Mouse (Mus musculus) gastrocnemius, adult 18-20 months (tissue): ENCODE measurements around the gene Sarm1. TPM values are rescaled to one million over a fixed set of nuclear protein-coding genes. Genes with fewer than 3 reads are reported as not detected.

Experiments
- DNase-seq: peaks from one replicate; pipeline ENCODE4 v3.0.0; 2021; ENCODE audit warnings: low spot score
- total RNA-seq, 2 experiments: library from RNA; stranded (reverse); gene quantifications; 2 replicates each; pipeline ENCODE4 v1.2.3; 2021

The Sarm1 gene
- total RNA-seq, 2 experiments from 2014 or later = 0.43 to 0.82 TPM

DNA sequence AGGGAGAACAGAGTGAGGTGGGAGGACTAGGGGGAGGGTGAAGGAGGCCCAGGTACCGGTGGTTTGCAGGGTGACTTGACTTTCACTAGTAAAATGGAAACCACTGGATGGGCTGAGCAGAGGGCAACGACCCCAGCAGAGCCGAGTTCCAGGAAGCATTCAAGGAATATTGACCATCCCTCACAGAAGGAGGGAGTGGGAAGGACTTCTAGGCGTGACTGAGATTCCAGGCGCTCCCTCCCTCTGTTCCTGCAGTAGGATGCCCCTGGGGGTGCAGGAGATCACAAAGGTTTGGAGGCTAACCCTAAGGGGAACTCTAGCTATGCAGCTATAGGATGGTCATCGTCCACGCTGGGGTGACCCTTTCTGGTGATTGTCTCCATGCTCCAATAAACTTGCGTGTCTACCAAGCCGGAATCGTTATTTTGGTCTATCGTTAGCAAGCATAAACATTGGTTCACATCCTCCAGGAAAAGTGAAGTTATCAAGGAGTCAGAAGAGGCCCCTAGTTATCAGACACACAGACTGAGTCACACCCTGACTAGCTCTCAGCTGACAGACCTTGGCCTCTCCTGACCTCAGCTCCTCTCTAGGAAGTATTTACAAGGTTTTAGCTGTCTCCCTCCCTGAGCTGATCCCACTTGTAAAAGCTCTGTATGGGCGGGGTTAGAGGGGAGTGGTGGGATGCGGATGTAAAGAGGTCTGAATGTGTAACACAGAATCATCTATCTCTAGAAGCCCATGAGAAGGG lies 34.1 kb downstream of the Sarm1 start:
- DNase-seq = no peak

DNA sequence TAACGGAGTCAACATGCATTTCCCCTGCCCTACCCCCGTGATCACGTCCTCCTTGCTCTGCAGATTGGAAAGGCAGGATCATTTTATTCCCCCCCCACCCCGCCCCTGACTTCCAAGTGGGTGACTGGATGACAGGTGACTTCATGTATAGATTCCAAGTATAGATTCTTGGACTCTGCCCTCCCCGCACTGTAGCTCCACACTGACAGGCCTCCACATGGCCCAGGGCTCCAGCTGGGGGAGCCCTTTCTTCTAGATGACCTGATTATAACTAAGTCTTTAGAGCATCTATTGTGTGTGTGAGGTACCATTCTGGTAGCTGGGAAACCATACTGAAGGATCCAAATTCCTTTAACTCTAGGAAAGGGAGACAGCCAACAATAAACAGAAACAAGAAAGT lies 34.9 kb downstream of the Sarm1 start:
- DNase-seq = no peak

DNA sequence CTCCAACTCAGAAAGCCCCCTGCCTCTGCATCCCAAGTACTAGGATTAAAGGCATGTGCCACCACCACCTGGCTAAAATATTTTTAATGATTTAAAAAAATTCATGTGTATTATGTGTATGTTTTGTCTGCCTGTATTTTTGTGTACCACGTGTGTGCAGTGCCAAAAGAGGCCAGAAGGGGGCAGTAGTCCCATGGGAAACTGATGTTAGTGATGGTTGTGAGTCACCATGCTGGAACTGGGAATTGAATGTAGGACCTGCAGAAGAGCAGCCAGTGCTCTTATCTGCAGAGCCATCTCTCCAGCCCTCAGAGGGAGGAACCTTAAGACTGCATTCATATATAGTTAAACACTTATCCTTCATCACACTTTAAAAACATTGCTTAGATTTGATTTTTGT lies 35.7 kb downstream of the Sarm1 start:
- DNase-seq = no peak

DNA sequence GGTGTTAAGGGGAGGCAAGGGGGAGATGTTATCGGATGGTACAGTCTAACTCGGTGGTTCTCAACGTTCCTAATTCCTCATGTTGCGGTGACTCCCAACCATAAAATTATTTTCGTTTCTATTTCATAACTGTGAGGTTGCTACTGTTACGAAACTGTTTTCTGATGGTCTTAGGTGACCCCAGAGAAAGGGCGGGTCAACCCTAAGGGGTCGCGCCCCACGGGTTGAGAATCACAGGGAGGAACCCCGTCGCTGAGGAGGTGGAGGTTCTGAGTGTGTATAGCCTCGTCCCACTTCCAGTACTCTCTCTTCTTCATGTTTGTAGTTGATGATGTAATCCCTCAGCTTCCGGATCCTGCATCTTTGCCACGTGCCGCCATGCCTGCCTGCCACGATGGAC lies 38.8 kb downstream of the Sarm1 start:
- DNase-seq = no peak

DNA sequence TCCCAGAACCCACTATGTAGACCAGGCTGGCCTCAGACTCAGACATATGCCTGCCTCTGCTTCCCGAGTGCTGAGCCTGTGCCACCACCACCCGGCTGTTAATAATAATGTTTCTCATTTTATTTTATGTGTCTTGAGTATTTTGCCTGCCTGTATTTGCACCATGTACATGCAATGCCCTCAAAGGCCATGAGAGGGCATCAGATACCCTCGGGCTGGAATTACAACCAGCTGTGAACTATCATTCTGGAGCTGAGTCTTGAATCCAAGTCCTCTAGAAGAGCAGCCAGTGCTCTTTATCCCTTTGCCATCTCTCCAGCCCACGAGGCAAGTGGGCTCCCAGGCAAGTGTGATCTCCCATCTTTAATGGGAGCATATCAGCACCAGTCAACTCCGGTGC lies 42.2 kb downstream of the Sarm1 start:
- peak; percentile 26 for DNase-seq

DNA sequence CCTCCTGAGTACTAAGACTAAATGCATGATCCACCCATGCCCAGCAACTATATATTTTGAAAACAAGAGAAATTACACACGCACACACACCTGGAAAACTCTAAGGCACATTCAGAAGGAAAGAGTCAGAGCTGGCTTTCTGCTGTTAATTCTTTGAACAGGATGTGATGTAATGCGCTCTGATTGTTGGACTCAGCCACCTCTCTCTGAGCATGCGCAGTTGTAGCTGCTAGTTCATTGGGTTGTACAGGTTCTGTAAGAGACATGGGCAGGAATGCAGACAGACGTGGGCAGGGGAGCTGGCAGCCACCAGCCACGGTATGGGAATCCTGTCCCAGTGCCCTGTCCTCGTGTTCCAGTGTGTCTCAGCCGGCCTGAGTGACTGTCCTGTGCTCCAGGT lies 43.3 kb downstream of the Sarm1 start:
- no peak for DNase-seq

DNA sequence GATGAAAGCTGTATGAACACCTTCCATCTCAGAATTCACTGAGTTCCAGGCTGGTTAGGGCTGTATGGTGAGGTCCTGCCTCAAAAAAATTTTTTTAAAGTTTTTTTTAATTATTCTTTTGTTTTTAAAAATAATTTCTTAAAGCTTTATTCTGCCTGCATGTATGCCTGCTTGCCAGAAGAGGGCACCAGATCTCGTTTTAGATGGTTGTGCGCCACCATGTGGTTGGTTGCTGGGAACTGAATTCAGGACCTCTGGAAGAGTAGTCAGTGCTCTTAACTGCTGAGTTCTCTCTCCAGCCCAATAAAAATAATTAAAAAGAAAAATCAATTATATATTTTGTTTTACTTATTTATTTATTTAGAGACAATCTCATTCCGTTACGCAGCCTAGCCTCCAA lies 43.9 kb downstream of the Sarm1 start:
- DNase-seq = peak; percentile 50

DNA sequence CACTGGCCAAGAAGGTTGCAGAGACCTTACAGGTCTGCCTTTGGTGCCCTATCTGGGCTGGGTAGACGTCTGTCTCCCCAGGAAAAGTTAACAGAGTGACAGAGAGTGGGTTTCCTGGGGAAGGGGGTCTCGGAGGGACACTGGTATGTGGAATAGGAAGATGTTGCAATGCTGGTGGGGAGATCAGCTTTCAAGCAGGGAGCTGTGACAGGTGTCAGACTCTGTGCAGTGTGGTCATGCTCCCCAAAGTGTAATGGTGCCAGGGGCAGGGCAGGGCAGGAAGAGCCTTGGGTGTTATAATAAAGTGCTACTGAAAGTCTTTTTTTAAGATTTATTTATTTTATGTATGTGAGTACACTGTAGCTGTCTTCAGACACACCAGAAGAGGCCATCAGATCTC lies 47.2 kb downstream of the Sarm1 start:
- no peak for DNase-seq

DNA sequence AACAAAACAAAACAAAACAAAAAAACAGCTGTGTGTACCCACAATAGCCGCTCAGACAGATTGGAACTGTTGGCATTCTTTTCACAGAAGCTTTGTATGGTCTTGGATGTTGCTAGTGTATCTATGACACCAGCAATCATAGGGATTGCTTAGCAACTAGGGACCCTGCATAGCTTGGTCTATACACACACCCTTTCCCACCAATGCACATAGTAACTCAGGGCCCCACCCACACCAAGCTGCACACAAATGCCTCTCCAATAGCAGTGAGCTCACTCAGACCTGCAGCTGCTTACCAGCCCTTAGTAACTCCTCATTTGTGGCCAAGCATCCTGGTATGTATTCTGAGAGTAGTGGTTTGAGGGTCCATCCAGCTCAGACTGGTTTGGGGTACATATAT lies 49.3 kb downstream of the Sarm1 start:
- DNase-seq = no peak

DNA sequence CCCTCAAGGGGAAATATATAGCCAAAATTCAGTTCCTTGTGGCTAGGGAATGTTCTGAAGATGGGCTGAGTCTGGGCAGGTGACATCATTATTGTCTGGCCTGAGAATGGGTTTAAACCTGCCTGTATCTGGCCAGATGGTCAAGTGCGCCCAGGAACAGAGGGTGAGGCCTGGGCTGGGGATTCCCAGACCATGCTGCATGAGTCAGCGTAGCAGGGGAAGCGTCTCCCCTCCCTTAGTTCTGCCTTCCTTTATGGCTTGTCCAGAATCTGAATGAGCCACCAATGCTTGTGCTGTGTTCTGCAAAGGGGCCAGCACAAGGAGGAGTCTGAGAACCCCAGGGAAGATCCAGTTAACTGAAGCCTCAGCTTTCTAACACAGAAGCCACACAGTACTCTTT lies 50.4 kb downstream of the Sarm1 start:
- no peak for DNase-seq

DNA sequence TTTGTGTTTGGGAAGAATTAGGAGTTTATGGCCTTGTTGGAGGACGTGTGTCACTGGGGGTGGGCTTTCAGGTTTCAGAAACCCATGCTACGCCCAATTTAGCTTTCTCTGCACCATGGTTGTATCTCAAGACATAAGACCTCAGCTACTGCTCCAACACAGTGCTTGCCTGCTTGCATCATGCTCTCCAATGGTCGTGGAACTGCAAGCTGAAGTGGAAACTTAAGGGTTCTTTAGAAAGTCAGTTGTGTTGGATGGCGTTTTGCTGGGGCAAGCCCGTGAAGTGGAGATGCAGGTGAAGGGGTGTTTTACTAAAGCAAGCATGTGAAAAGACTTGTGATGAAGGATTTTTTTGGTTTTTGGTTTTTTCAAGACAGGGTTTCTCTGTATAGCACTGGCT lies 54.4 kb downstream of the Sarm1 start:
- no peak for DNase-seq

DNA sequence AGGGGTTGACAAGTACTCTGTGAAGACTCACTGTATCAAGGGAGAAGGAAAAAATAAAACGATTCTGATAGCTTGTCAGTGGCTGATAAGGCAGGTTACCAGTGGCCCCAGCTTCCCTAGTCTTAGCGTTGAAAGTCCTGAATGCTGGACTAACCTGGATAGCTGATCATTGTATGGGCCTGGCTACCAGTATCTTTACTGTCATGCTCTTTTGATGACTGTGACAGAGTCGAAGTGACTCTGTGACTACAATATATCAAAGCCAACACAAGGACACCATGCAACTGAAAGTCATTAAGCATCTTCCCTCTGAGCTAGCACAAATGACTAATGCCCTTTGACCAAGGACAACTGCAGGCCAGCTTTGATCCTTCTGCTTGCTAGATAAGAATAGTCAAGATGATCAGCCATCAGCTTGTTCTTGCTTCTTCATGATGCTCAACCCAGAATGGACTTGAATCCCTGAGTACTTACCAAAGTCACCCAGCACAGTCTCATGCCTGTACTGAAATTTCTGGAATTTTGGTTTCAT lies 59.1 kb downstream of the Sarm1 start:
- no peak for DNase-seq

DNA sequence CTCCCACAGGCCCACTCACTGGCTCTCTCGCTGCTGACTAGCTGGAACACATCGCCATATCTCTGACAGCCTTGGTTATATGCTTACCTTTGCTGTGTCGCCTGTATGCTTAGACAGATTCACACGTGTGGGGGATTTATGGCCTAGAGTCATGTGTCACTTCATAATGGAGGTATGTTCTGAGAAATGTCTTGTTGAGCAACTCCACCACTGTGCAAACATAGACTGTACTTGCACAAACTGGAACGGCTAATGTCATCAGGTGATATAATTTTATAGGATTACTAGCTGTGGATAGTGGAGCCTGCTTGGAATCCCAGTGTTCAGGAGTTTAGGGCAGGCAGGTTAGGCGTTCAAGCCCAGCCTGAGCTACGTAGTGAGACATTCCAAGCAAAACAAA lies 60.4 kb downstream of the Sarm1 start:
- DNase-seq = no peak

DNA sequence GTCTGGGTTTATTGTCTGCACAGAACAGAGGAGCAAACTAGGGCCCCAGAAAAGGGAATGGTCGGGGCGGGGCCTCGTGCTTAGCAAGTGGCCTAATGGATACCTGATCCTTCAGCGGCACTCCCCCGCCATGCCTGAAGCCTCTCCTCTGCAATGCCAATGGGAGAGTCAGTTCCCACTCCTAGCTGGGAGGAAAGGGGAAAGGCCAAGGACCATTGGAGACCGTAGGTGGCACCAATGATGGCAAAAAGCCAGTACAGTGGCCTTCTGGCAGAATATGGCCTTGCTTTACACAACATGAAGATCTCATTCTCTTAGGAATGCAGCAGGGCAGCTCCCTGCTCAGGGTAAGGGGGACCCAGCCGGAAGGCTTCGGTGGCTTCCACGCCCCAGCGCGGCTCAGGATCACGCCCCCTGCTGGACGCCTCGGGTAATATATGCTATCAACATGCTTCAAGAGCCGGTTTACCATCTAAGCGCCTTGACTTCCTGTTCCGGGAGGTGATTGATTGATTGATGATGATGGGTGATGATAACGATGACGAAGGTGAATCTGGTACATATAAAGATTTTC lies 61.7 kb downstream of the Sarm1 start:
- no peak for DNase-seq

DNA sequence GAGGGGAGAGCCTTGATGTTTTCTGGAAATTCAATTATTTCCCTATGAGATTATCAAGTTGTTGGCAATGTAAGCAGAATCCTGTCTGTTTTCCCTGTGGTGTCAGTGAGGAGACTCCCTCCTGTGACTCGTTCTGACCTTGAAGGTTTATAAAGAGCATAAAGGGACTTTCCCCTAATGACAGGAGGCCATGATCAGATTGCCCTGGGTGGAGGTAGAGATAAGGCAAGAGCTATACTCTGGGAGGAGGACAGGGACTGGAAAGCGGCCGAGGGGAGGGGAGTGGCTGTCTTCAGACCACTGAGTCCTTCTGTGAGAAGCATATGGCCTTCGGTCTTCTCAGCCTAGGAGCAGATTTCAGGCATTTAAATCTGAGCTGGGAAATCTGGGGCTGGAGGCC lies 63.5 kb downstream of the Sarm1 start:
- DNase-seq = no peak

DNA sequence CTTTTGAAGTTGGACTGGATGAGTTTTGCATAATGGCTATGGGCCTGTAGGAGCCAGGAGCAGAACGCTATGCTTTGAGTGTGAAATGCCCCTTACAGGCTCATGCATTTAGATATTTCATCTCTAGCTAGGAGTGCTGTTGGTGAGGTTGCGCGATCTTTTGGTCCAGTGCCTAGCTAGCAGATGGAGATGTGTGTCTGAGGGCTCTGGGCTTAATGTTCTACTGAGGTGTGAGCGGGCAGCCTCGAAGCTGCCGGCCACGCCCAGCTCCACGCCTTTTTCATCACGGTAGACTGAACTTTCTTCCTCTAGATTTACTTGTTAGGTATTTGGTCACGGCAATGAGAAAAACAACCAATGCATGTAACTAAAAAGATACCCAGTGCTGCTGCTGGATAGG lies 66.4 kb downstream of the Sarm1 start:
- no peak for DNase-seq

DNA sequence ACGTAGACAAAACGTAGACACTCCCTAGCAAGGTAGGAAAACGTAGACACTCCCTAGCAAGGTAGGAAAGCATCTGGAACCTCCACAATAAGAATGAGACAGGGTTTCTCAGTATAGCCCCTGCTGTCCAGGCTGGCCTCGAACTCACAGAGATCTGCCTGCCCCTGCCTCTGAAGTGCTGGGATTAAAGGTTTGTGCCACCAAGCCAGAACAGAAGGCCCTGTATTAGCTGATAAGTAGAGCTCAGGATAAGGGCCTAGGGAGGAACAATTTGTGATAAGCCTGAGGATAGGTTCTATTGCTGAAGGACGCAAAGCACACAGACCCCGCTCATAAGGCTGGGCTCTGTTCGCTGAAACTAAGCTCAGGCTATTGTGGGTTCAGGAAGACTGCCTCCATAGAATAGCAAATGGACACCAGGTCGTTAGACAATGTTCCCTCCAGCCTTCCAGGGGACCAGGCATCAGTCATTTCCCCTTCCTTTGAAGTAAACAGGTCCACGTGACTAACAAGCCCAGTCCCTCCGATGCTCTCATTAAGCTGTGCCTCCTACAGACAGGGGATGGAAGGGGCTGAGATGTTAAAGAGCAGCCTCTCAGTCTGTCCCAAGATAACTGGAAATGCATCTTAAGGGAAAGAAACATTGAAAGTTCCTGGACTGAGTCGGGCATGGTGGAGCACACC lies 67.2 kb downstream of the Sarm1 start:
- DNase-seq = no peak

DNA sequence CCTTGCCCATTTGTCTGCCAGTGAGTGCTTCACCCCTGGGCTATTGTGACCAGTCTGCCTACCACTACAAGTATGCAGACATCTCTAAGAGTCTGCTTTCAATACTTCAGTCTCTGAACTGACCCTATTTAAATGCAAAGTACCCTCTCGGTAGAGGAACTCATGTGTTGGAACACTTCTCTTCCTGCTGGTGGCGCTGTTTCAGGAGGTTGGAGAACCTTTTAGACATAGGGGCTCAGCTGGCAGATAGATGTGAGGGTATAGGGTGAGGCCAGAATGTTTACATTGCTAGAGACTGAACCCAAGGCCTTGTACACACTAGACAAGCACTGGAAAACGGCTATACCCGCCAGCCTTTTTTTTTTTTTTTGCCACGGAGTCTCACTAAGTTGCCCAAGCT lies 69.2 kb downstream of the Sarm1 start:
- DNase-seq = no peak

DNA sequence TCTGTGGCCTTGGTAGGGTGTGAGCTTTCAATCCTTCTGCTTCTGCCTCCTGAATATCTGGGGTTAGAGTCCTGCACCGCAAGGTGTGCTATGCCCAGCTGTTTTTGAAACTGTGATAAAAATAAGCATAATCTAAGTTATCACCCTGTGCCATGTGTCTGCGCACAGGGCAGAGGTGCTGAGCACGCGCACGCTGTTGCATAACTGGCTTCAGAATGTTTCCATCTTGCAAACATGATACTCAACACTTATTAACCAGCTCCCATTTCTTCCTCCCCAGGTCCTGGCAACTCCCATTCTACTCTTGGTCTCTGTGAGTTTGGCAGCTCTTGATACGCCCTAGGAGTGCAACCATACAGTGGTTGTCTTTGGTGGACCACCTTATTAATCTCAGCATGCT lies 69.9 kb downstream of the Sarm1 start:
- DNase-seq = no peak

DNA sequence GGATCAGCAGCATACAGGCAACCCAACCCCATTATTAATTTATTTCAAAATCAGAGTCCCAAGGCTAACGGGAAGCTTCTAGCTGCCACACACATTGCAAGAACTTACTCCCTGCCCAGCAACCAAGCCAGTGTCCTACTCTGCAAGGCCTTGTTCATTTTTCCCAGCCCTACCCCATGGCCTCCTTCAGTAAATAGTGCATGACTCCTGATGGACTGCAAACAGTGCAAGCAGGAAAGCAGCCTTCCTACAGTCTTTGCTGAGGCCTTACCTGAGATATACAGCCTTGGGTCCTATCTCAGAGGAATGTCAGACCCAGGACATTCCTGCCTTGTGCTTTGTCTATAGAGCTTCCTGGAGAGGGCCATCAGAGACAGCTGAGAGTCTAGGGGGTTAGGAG lies 72.0 kb downstream of the Sarm1 start:
- no peak for DNase-seq

DNA sequence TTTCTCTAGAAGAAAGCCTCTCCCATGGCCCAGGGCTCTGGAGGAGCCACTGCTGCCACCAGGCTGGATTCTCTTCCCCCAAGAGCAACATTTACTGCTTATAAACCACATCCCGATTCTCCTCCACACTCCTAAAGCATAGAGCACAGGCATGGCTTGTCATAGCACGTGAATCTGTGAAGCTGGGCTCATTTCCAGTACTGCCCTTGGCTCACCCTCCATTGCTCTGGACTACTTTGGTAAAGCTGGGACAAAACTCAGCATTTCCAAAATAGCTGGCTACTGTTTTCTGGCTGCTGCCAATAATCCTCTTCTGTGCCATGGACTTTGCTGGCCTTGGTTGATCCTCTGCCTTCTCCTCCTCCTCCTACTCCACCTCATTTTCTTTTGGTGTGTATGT lies 73.2 kb downstream of the Sarm1 start:
- no peak for DNase-seq
